Mouse (Mus musculus): Measurements from ENCODE around the gene Caap1.
A peak's percentile ranks its signal among the peaks of the same experiment; 100 is the strongest.

The Caap1 gene

GRCm38 (mm10) chr4:94554955-94555494 lies 1.6 kb downstream of the Caap1 start:
- Histone ChIP-seq H3K27me3 (ENCODE audit: control insufficient read depth, insufficient read depth, low read length, poor library complexity, severe bottlenecking) (no peaks in the 10 kb centered on the region), H3K36me3 (ENCODE audit: control insufficient read depth, insufficient read depth, low read length, poor library complexity, severe bottlenecking) (no peaks in the 10 kb centered on the region)
- no peak for DNase-seq (ENCODE audit: low read depth, low spot score)

GRCm38 (mm10) chr4:94544321-94544720 lies 12.3 kb downstream of the Caap1 start:
- DNase-seq (ENCODE audit: low read depth, low spot score) = no peak
- H3K36me3 ChIP-seq (ENCODE audit: control insufficient read depth, insufficient read depth, low read length, poor library complexity, severe bottlenecking) = peaks cover 7% of the 10 kb centered on the region
- no peaks in the 10 kb centered on the region for H3K27me3 ChIP-seq (ENCODE audit: control insufficient read depth, insufficient read depth, low read length, poor library complexity, severe bottlenecking)

- peaks cover 8% of the 10 kb centered on the region for H3K36me3 ChIP-seq (ENCODE audit: control insufficient read depth, insufficient read depth, low read length, poor library complexity, severe bottlenecking)
- DNase-seq (ENCODE audit: low read depth, low spot score) = no peak
- no peaks in the 10 kb centered on the region for H3K27me3 ChIP-seq (ENCODE audit: control insufficient read depth, insufficient read depth, low read length, poor library complexity, severe bottlenecking)
Observed at GRCm38 (mm10) chr4:94543041-94543440, 13.6 kb downstream of the Caap1 start.

- DNase-seq (ENCODE audit: low read depth, low spot score) = no peak
- H3K36me3 ChIP-seq (ENCODE audit: control insufficient read depth, insufficient read depth, low read length, poor library complexity, severe bottlenecking) = no peaks in the 10 kb centered on the region
- H3K27me3 ChIP-seq (ENCODE audit: control insufficient read depth, insufficient read depth, low read length, poor library complexity, severe bottlenecking) = no peaks in the 10 kb centered on the region
Observed at GRCm38 (mm10) chr4:94533205-94533604, 23.4 kb downstream of the Caap1 start.

- H3K36me3 ChIP-seq (ENCODE audit: control insufficient read depth, insufficient read depth, low read length, poor library complexity, severe bottlenecking) = no peaks in the 10 kb centered on the region
- H3K27me3 ChIP-seq (ENCODE audit: control insufficient read depth, insufficient read depth, low read length, poor library complexity, severe bottlenecking) = no peaks in the 10 kb centered on the region
- no peak for DNase-seq (ENCODE audit: low read depth, low spot score)
Observed at GRCm38 (mm10) chr4:94529448-94529847, 27.1 kb downstream of the Caap1 start.

- Histone ChIP-seq H3K27me3 (ENCODE audit: control insufficient read depth, insufficient read depth, low read length, poor library complexity, severe bottlenecking) (no peaks in the 10 kb centered on the region), H3K36me3 (ENCODE audit: control insufficient read depth, insufficient read depth, low read length, poor library complexity, severe bottlenecking) (peaks cover 3% of the 10 kb centered on the region; the same call in 1 of the 2 replicates)
- peak; percentile 20 for DNase-seq (ENCODE audit: low read depth, low spot score)
Observed at GRCm38 (mm10) chr4:94523321-94523720, 33.3 kb downstream of the Caap1 start.

GRCm38 (mm10) chr4:94517631-94518030 lies 39.0 kb downstream of the Caap1 start:
- Histone ChIP-seq H3K36me3 (ENCODE audit: control insufficient read depth, insufficient read depth, low read length, poor library complexity, severe bottlenecking) (peaks cover 4% of the 10 kb centered on the region; the same call in 1 of the 2 replicates), H3K27me3 (ENCODE audit: control insufficient read depth, insufficient read depth, low read length, poor library complexity, severe bottlenecking) (no peaks in the 10 kb centered on the region)
- peak; percentile 62 for DNase-seq (ENCODE audit: low read depth, low spot score)

GRCm38 (mm10) chr4:94515366-94515765 lies 41.2 kb downstream of the Caap1 start:
- Histone ChIP-seq H3K27me3 (ENCODE audit: control insufficient read depth, insufficient read depth, low read length, poor library complexity, severe bottlenecking) (no peaks in the 10 kb centered on the region), H3K36me3 (ENCODE audit: control insufficient read depth, insufficient read depth, low read length, poor library complexity, severe bottlenecking) (peaks cover 4% of the 10 kb centered on the region; the same call in 1 of the 2 replicates)
- no peak for DNase-seq (ENCODE audit: low read depth, low spot score)

- DNase-seq (ENCODE audit: low read depth, low spot score) = peak; percentile 4
- H3K27me3 ChIP-seq (ENCODE audit: control insufficient read depth, insufficient read depth, low read length, poor library complexity, severe bottlenecking) = no peaks in the 10 kb centered on the region
- no peaks in the 10 kb centered on the region for H3K36me3 ChIP-seq (ENCODE audit: control insufficient read depth, insufficient read depth, low read length, poor library complexity, severe bottlenecking)
Observed at GRCm38 (mm10) chr4:94476749-94477399, 79.7 kb downstream of the Caap1 start.

GRCm38 (mm10) chr4:94473286-94473685 lies 83.3 kb downstream of the Caap1 start:
- no peaks in the 10 kb centered on the region for H3K36me3 ChIP-seq (ENCODE audit: control insufficient read depth, insufficient read depth, low read length, poor library complexity, severe bottlenecking)
- no peak for DNase-seq (ENCODE audit: low read depth, low spot score)

GRCm38 (mm10) chr4:94459424-94459823 lies 97.2 kb downstream of the Caap1 start:
- no peaks in the 10 kb centered on the region for H3K27me3 ChIP-seq (ENCODE audit: control insufficient read depth, insufficient read depth, low read length, poor library complexity, severe bottlenecking)
- no peak for DNase-seq (ENCODE audit: low read depth, low spot score)
- H3K36me3 ChIP-seq (ENCODE audit: control insufficient read depth, insufficient read depth, low read length, poor library complexity, severe bottlenecking) = no peaks in the 10 kb centered on the region; the same call in none of the 2 replicates

More at GRCm38 (mm10) chr4:94473286-94473685, 83.3 kb downstream of the Caap1 start:
- H3K27me3 ChIP-seq (ENCODE audit: control insufficient read depth, insufficient read depth, low read length, poor library complexity, severe bottlenecking) = no peaks in the 10 kb centered on the region

- no peak for DNase-seq (ENCODE audit: low read depth, low spot score)
- no peaks in the 10 kb centered on the region for H3K27me3 ChIP-seq (ENCODE audit: control insufficient read depth, insufficient read depth, low read length, poor library complexity, severe bottlenecking)
- no peaks in the 10 kb centered on the region for H3K36me3 ChIP-seq (ENCODE audit: control insufficient read depth, insufficient read depth, low read length, poor library complexity, severe bottlenecking)
Observed at GRCm38 (mm10) chr4:94454857-94455256, 101.7 kb downstream of the Caap1 start.

Measured in splenic B cell, adult 2 months (primary cell).